Mouse (Mus musculus) bone marrow, adult 2 months (tissue): ENCODE data around the gene Gm4969.

Source experiments
- CTCF ChIP-seq: fragments of 200-500 bp; IDR thresholded peaks from 2 replicates; pipeline ENCODE4 v1.5.1; 2011; ENCODE audit warnings: low read length, control low read depth; ENCODE audit not compliant: control insufficient read depth, insufficient read depth
- POLR2A ChIP-seq: fragments of 200-500 bp; IDR thresholded peaks from 2 replicates; pipeline ENCODE4 v1.6.1; 2011; ENCODE audit warnings: low read depth, mild to moderate bottlenecking, control low read depth, low read length, borderline replicate concordance; ENCODE audit not compliant: control insufficient read depth

DNA sequence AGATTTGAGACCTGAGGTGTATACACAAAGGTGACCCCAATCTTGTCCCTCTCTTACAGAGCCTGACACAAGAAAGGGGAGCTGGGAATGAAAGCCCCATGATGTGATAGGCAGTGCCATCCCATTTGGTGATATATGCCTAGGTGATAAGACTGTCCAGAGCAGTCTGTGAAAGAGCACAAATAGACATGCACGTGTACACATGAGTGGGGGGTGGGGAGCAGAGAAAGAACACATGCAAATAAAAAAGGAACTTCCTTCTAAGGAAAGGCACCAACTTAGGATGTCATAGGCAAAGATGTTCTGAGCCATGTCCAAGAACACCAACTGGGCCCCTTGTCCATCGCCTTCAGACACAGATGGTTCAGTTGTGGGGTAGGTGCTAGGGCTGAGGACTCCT is 13.7 kb downstream of the Gm4969 start:
- TF ChIP-seq POLR2A (no peak), CTCF (no peak)
